Mouse (Mus musculus) ES-E14 (cell line): ENCODE measurements around the gene Crip2. TPM values are rescaled to one million over a fixed set of nuclear protein-coding genes. Genes with fewer than 3 reads are reported as not detected.

Experiments
- DNase-seq: peaks from one replicate; pipeline ENCODE4 v3.0.0-alpha.2; 2013; ENCODE audit warnings: low read depth, low spot score
- H3K27ac ChIP-seq: 2 replicates; pipeline ENCODE4 v1.5.1; 2012; ENCODE audit warnings: low read depth, mild to moderate bottlenecking, low read length, moderate library complexity, mixed read lengths; ENCODE audit not compliant: poor library complexity, insufficient read depth, severe bottlenecking
- H3K36me3 ChIP-seq: 2 replicates; pipeline ENCODE4 v1.6.1; 2012; ENCODE audit warnings: mild to moderate bottlenecking, low read length, moderate library complexity, mixed read lengths; ENCODE audit not compliant: control insufficient read depth, poor library complexity, insufficient read depth, severe bottlenecking
- H3K4me1 ChIP-seq, 2 experiments: fragments of 150-350 bp in 1 of 2; sonication (generic) in 1 of 2; 2 replicates each; pipeline ENCODE4 v1.6.1; 2012; ENCODE audit warnings: low read length in 2 of 2, mild to moderate bottlenecking in 1 of 2, mixed read lengths in 1 of 2; ENCODE audit not compliant: control insufficient read depth in 2 of 2, insufficient read depth in 2 of 2, poor library complexity in 1 of 2
- H3K4me3 ChIP-seq, 2 experiments: fragments of 150-350 bp in 1 of 2; sonication (generic) in 1 of 2; 2 replicates each; pipeline ENCODE4 v1.5.1; 2012; ENCODE audit warnings: low read length in 2 of 2, low read depth in 1 of 2, mild to moderate bottlenecking in 1 of 2, mixed read lengths in 1 of 2; ENCODE audit not compliant: insufficient read depth in 1 of 2, poor library complexity in 1 of 2, severe bottlenecking in 1 of 2
- H3K9ac ChIP-seq: 2 replicates; pipeline ENCODE4 v1.6.1; 2012; ENCODE audit warnings: low read depth, mild to moderate bottlenecking, low read length, mixed read lengths; ENCODE audit not compliant: poor library complexity, insufficient read depth, severe bottlenecking
- H3K9me3 ChIP-seq: fragments of 150-350 bp; sonication (generic); 2 replicates; pipeline ENCODE4 v1.6.1; 2012; ENCODE audit warnings: low read depth, mild to moderate bottlenecking, low read length; ENCODE audit not compliant: control insufficient read depth, insufficient read depth
- CHD2 ChIP-seq: IDR thresholded peaks from 2 replicates; pipeline ENCODE4 v1.6.1; 2014; ENCODE audit warnings: mild to moderate bottlenecking, low read depth, low read length, inconsistent platforms
- HCFC1 ChIP-seq: IDR thresholded peaks from 2 replicates; pipeline ENCODE4 v1.6.1; 2012; ENCODE audit warnings: low read length, inconsistent platforms, borderline replicate concordance; ENCODE audit not compliant: insufficient read depth
- MAFK ChIP-seq: IDR thresholded peaks from 2 replicates; pipeline ENCODE4 v1.6.1; 2014; ENCODE audit warnings: mild to moderate bottlenecking, low read depth, low read length, inconsistent platforms; ENCODE audit not compliant: insufficient read depth
- ZC3H11A ChIP-seq: IDR thresholded peaks from 2 replicates; pipeline ENCODE4 v1.6.1; 2012; ENCODE audit warnings: low read depth, mild to moderate bottlenecking, inconsistent platforms, low read length, borderline replicate concordance
- ZNF384 ChIP-seq: IDR thresholded peaks from 2 replicates; pipeline ENCODE4 v1.6.1; 2012; ENCODE audit warnings: low read depth, low read length, inconsistent platforms
- in situ Hi-C, 2 experiments: fragments of 600-800 bp; cut with MboI; formaldehyde crosslinking; loops; one replicate each; pipeline ENCODE4 v1.15.1; 2025; ENCODE audit warnings: low sequenced_read_pairs in 2 of 2, inconsistent platforms in 1 of 2; ENCODE audit not compliant: unreplicated experiment in 2 of 2
- total RNA-seq: library from RNA; depleted of rRNA; stranded (reverse); fragments of 300-350 nt; gene quantifications from 2 replicates; pipeline ENCODE4 v1.2.3, GENCODE M21; 2012

Crip2 gene
- total RNA-seq, 1 experiment, result 62.2 TPM

DNA sequence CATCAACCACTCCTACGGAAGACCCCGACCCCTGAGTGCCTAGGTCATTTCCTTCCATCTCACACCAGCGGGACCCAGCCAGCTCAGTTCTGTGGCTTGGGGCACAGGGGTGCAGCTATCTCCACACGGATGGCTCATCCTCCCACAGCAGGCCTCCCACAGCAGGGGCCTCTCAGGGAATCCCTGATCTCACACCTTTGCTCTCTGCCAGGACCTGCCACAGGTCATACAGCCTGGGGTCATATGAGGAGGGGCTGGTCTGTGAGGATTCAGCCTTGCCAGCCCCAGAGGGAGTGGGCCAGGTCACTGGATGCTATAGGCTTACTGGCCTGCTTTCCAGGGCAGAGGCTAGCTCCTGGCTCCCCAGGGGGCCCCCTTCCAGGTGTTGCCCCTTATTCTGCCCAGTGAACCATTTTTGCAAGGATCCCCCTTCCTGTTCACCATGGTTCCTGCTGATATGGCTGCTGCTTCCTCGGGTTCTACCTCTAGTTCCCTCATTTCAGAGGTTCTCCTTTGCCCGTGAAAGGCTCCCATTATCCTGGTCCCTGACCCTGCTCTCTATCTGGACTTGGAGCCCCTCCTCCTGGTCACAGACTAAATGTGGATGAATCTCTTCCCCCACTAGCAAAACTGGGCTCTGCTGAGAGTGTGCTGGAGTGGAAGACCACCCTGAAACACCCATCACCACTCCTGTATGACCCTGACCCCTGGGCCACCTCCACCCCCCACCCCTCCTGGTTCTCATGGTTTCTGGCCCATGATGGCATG, 40.4 kb upstream of the Crip2 start:
- H3K27ac ChIP-seq, result no peak overlapping the region
- in situ Hi-C loops, result no loop called here
- peaks cover 10 to 50% of the 10 kb centered on the region in 2 experiments; a peak in 2 of 4 replicates for H3K4me1 ChIP-seq
- DNase-seq, result no peak
- peak overlapping the region; percentile 88 to 94; a peak in 3 of 4 replicates for H3K4me3 ChIP-seq
- TF ChIP-seq HCFC1 (no peak), CHD2 (no peak), MAFK (no peak), ZNF384 (no peak), ZC3H11A (no peak)
- H3K36me3 ChIP-seq, result no peaks in the 10 kb centered on the region; the same call in 1 of the 2 replicates
- peak overlapping the region; percentile 89 for H3K9ac ChIP-seq
- no peaks in the 10 kb centered on the region for H3K9me3 ChIP-seq

DNA sequence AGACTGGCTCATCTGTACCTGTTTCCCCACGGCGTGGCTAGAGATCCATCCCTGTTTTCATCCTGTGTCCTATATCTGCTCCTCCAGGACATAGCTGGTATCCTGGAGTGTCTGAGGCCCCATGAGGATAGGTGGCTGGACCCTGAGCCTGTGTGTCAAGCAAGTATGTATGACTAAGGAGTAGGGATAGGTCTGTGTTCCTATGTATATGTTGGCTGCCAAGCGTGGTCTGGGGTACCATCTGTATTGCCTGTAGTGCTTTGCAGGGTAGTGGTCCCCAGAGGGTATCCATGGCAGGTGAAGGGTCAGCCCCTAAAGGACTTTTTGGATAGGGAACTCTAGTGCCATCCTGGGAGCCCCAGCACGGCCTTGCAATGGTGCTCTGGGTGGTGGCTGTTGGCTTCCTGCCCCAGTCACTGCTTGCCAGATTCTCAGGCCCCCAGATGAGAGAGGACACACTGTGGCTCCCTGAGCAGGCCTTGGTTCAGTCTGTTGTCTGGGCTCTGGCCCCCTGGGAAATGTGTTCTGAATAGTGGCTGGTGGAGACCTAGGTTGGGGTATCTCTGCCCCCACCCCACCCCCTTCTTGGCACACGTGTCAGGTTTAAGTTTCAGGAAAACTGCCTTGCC, 39.5 kb upstream of the Crip2 start:
- Histone ChIP-seq H3K9me3 (no peaks in the 10 kb centered on the region), H3K4me3 (no peak overlapping the region), H3K9ac (0 out of 2 replicates have a peak overlapping the region, but pooled peaks have one; percentile 5), H3K4me1 (peaks cover 10 to 43% of the 10 kb centered on the region in 2 experiments; a peak in 2 of 4 replicates), H3K36me3 (no peaks in the 10 kb centered on the region; the same call in 1 of the 2 replicates), H3K27ac (no peak overlapping the region)
- in situ Hi-C loops, result no loop called here
- no peak for DNase-seq
- no peak for TF ChIP-seq ZNF384
- no peak for TF ChIP-seq HCFC1
- no peak for TF ChIP-seq MAFK
- no peak for TF ChIP-seq CHD2
- no peak for TF ChIP-seq ZC3H11A

DNA sequence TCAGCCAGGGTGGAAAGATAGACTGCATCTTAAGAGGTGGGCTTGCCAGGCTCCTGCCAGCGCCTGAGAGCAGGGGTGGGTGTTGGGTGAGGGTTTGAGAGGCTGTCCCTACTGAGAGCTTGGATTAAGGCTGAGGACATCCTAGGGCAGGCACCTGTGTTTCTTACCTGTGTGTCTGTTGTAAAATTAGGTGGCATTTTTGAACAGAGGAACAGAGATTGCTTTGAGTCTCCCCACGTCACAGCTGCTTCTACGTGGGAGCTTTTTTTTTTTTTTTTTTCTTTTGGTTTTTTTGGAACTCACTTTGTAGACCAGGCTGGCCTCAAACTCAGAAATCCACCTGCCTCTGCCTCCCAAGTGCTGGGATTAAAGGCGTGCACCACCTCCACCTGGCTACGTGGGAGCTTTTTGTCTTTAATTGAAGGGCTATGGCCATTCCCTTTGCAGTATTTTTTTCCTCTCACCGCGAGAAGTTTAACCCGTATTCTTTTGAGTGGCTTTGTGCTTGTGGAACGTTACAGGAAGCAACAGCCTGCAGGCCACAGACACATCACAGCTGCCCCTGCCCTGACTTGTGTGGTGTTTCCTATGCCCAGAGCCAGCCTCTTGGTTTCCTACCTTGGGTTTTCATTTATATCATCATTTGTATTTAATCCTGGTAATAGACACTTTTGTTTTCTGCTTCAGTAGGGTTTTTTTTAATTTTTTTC, 38.6 kb upstream of the Crip2 start:
- no peak for DNase-seq
- Histone ChIP-seq H3K4me1 (peaks cover 10 to 36% of the 10 kb centered on the region in 2 experiments; a peak in 2 of 4 replicates), H3K9ac (0 out of 2 replicates have a peak overlapping the region, but pooled peaks have one; percentile 5), H3K27ac (no peak overlapping the region), H3K4me3 (no peak overlapping the region), H3K36me3 (peaks cover 2% of the 10 kb centered on the region; the same call in 1 of the 2 replicates), H3K9me3 (no peaks in the 10 kb centered on the region)
- in situ Hi-C loops, result no loop called here
- TF ChIP-seq HCFC1, result no peak
- no peak for TF ChIP-seq MAFK
- no peak for TF ChIP-seq ZC3H11A
- no peak for TF ChIP-seq ZNF384
- no peak for TF ChIP-seq CHD2

DNA sequence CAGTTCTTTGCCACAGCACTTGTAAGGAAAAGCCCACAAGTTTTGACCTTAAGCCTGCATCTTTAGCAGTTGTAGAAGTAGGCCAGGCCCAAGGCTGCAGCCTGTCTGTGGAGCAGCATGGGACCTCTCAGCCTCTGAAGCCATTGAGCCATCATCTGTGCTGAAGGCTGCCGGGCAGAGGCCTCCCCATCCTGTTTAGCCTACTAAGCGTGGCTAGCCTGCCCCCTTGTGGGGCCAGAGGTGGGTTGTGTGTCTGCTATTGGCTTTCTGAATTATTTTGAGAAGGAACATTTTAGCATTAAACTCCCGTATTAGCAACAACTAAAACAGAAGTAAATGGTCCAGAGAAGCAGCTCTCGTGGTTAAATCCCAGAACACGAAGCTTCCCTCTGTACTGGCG, 37.6 kb upstream of the Crip2 start:
- in situ Hi-C loops, result no loop called here
- H3K9me3 ChIP-seq, result no peaks in the 10 kb centered on the region
- H3K4me3 ChIP-seq, result no peak overlapping the region
- TF ChIP-seq MAFK (no peak), ZC3H11A (no peak), CHD2 (no peak), HCFC1 (no peak), ZNF384 (no peak)
- no peak overlapping the region for H3K27ac ChIP-seq
- DNase-seq, result no peak
- H3K36me3 ChIP-seq, result peaks cover 2% of the 10 kb centered on the region; the same call in 1 of the 2 replicates
- H3K4me1 ChIP-seq, result peaks cover 8 to 31% of the 10 kb centered on the region in 2 experiments; a peak in 2 of 4 replicates
- peak overlapping the region; percentile 16; the same call in 1 of the 2 replicates for H3K9ac ChIP-seq
